Mouse (Mus musculus) cortical plate, adult 2 months (tissue): ENCODE data around the gene Angel2. TPM values are rescaled to one million over a fixed set of nuclear protein-coding genes. Genes with fewer than 3 reads are reported as not detected.

Experiments
- H3K27ac ChIP-seq: fragments of 200-500 bp; 2 replicates; pipeline ENCODE4 v1.5.1; 2012; ENCODE audit warnings: low read length, control low read depth, inconsistent platforms; ENCODE audit not compliant: insufficient read depth
- H3K4me1 ChIP-seq: fragments of 200-500 bp; 2 replicates; pipeline ENCODE4 v1.6.1; 2011; ENCODE audit warnings: low read length; ENCODE audit not compliant: control insufficient read depth, insufficient read depth
- H3K4me3 ChIP-seq: fragments of 200-500 bp; 2 replicates; pipeline ENCODE4 v1.5.1; 2011; ENCODE audit warnings: mild to moderate bottlenecking, low read length, control low read depth; ENCODE audit not compliant: insufficient read depth
- CTCF ChIP-seq: fragments of 200-500 bp; IDR thresholded peaks from 2 replicates; pipeline ENCODE4 v1.5.1; 2011; ENCODE audit warnings: mild to moderate bottlenecking, control low read depth, low read length; ENCODE audit not compliant: insufficient read depth; ENCODE audit errors: extremely low read depth
- POLR2A ChIP-seq: fragments of 200-500 bp; IDR thresholded peaks from 2 replicates; pipeline ENCODE4 v1.6.1; 2011; ENCODE audit warnings: mild to moderate bottlenecking, low read length, control low read depth; ENCODE audit not compliant: insufficient read depth; ENCODE audit errors: extremely low read depth
- polyA plus RNA-seq: library from polyadenylated mRNA; depleted of rRNA; stranded (reverse); fragments of >200 nt; gene quantifications from 2 replicates; pipeline ENCODE4 v1.2.3, GENCODE M21; 2012

Gene Angel2
- polyA plus RNA-seq, 1 experiment, result 57.3 TPM

DNA sequence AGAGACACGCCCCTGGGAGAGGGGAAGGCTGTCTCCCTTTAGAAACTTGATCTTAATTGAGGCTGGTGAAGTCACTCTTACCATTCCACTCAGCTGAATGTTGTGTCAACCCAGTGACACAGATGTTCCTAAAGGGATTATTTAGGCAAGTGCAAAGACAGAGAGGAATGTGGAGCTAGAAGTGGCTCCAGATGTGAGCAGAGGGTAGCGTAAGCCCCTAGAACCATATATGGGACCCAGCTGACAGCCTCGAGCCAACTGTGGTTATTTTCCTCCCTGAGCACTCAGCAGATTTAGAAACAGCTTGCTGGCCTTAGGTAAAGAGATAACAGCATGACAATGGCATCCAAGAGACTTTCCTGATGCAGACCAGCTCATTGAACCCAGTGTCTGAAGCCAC lies 28.1 kb downstream of the Angel2 start:
- no peak overlapping the region for H3K4me3 ChIP-seq
- H3K27ac ChIP-seq, result no peak overlapping the region
- no peak for TF ChIP-seq CTCF
- no peak for TF ChIP-seq POLR2A
- no peaks in the 10 kb centered on the region for H3K4me1 ChIP-seq

DNA sequence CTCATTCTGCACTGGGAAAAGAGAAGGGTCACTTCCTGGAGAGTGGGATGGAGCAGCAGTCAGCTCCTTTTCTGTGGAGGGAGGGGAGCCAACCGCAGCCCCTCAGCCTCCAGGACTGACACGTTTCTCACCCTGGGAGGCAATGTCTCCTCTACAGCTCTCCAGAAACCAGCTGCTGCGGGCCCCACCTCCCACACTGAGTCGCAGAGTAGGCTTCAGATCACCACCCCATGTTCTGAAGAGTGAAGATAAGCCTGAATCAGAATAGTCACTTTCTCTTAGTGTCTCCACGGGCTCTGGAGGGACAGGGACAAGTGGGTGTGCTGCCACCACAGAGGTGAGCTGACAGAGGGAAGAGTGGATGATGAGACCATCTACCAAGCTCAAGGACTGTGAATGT lies 33.9 kb downstream of the Angel2 start:
- Histone ChIP-seq H3K4me1 (no peaks in the 10 kb centered on the region), H3K4me3 (no peak overlapping the region), H3K27ac (no peak overlapping the region)
- TF ChIP-seq CTCF (no peak), POLR2A (no peak)

DNA sequence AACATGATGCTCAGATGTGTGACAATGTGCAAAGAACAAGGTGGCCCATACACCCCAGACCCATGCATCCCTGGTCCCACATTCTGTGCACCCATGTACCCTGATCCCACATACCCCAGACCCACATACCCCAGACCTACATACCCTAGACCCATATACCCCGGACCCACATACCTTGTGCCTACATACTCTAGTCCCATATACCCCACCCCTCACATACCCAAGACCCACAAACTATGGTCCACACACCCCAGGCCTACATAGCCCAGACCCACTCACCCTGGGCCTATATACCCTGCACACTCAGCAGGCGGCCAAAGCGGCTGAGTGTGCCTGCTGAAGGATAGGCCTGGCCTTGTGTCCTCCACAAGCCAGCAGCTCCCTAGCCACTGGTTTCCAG lies 37.8 kb downstream of the Angel2 start:
- TF ChIP-seq CTCF, result no peak
- no peak for TF ChIP-seq POLR2A
- Histone ChIP-seq H3K27ac (no peak overlapping the region), H3K4me1 (no peaks in the 10 kb centered on the region), H3K4me3 (no peak overlapping the region)

DNA sequence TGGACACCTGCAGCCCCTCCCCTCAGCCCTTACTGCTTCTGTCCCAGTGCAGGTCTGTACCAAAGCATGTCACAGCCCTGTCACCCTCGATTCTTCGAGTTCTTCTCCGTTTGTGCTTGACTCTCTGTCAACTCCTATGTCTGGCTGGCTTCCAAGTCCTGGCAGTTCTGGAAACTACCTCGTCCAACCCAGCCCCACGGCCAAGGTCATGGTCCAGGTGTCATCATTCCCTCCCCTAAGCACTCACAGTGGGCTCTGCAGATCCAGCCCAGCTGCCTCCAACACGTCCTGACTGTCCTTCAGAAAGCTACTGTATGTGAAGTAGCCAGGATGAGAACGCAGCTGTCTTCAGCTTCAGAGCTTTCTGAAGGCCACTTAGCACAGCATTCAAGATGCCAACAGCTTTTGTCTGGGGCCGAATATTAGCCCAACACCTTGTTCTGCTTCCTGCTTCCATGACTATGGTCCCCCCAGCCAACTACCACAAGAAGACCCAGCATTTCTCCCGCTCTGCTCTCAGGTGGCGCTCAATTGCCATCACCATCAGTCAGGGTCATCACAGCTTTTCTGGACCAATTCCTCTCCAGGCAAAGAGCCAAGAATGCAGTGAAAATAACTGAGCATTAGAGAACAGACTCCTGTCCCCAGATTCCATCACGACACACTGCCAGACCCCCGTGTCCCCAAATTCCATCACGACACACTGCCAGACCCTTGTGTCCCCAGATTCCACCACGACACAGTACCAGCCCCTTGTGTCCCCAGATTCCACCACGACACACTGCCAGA lies 40.3 kb downstream of the Angel2 start:
- TF ChIP-seq POLR2A (no peak), CTCF (no peak)
- Histone ChIP-seq H3K4me1 (no peaks in the 10 kb centered on the region), H3K27ac (no peak overlapping the region), H3K4me3 (no peak overlapping the region)

DNA sequence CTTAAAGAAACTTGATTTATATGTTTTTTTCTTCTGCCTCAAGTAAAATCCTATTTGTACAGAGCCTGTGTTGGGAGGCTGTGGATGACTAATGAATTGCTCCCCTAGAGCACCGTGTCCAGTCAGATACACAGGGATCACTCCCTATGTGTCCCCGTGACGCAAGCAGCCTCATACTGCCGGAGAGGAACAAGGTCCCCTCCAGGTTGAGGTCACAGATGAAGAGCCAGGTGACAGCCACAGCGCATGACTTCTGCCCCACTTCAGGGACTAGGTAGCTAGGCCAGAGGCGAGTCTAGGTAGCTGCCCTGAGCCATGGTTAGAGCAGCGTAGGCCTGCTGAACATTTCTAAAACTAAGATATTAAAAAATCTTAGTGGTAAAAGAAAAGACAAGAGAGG lies 43.1 kb downstream of the Angel2 start:
- Histone ChIP-seq H3K4me3 (no peak overlapping the region), H3K27ac (no peak overlapping the region), H3K4me1 (peaks cover 6% of the 10 kb centered on the region)
- TF ChIP-seq CTCF (no peak), POLR2A (no peak)

DNA sequence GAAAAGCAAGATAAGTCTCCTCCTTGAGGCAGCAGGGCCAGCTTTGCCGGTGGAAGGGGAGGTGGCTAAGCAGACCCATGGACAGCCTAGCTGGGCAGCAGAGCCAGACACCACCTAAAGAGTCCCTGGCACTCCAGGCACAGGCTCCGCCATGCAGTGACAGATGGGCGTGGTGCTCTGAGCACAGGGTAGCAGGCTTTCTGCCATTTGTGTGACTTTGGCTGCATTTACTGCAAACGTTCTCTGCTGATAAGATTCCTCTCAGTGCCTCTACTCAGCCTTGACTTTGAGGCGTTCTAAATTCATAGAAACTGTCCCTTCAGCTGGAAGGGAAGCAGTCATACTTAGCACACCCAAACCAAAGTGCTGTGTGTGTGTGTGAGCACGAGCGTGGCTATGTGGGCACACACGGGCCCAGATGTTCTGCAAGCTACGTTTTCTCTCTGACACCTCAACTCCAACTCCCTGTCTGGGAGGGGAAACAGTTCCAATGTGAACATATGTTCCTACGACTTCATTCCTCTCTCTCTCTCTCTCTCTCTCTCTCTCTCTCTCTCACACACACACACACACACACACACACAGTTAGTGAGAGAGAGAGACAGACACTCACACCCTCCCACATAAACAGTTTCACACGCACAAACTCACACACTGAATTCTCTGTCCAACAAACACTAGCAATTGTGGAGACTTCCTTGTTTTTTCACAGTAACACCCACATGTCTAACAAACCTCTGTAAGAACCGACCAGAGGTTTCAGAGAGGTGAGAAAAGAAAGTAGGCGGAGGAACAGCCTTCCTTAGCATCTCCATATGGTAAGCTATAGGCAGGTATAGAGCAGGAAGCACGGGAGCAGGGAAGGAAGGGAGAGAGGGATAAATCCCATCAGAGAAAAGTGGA lies 47.0 kb downstream of the Angel2 start:
- Histone ChIP-seq H3K4me1 (peaks cover 6% of the 10 kb centered on the region), H3K4me3 (no peak overlapping the region), H3K27ac (no peak overlapping the region)
- TF ChIP-seq POLR2A, result no peak

DNA sequence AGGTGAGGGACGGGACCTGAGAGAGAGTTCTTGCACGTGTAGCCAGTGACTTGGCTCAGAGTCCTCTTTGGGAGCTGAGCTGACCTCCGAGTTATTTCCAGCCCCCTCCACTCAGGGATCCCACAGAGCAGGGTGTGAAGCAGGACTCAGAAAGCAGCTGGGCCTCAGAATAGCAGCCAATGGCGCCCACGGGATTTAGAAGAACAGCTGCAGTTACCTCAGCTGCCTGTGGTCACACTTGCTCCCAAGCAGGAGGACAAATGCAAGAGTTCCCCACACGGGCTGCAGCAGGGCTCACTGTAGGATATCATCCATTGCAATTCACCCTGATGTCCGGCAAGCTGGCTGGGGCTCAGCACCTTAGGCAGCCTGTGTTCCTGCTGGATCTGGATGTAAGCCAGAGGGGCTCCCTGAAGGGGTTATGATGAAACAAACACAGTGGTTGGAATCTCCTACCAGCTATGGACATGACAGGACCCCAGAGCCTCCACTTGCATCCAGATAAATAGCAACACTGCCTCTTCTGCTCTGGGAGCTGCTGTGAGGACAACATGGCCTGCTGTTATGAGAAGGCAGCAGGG lies 47.8 kb downstream of the Angel2 start:
- TF ChIP-seq CTCF (no peak), POLR2A (no peak)
- Histone ChIP-seq H3K4me1 (peaks cover 6% of the 10 kb centered on the region), H3K27ac (no peak overlapping the region), H3K4me3 (no peak overlapping the region)

DNA sequence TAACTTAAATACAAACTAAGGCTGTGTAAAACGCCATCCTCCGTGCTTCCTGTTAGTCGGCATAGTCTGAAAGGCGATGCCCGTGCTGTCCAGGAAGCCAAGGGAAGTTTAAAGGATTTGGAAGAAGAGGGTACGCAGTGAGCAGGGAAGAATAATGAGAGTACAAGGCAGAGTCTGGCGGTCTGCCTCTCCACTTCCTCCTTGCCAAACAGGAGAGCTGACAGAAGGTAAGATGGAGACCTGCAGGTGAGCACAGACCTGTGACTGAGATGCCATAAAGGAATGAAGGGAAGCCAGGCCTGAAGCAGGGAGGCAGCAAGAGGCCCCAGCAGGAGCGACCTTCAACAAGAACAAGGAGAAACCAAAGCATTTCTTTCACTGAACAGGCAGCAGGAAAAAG lies 49.3 kb downstream of the Angel2 start:
- TF ChIP-seq CTCF, result no peak
- no peak for TF ChIP-seq POLR2A
- Histone ChIP-seq H3K27ac (no peak overlapping the region), H3K4me3 (no peak overlapping the region), H3K4me1 (peaks cover 6% of the 10 kb centered on the region)

DNA sequence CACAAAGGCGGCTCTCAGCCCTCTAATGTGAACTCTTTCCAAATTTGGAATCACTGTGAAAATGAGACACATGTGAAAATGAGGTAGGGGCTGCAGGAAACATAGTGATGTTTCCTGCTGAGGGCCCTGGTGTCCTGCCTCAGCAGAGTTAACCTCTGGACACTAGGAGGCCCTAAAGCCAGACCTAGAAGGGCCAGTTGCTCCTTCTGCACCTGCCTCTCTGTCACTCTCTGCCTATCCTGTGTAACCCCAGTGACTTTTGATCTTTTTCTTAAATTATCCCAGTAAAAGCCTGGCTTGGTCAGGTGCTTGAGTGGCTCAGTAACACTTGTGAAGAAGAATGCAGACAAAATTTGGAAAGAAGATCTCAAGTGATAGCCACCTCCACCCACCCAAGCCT lies 49.9 kb downstream of the Angel2 start:
- Histone ChIP-seq H3K27ac (no peak overlapping the region), H3K4me3 (no peak overlapping the region), H3K4me1 (peaks cover 6% of the 10 kb centered on the region)
- TF ChIP-seq CTCF (no peak), POLR2A (no peak)
